Mouse (Mus musculus) limb, embryonic 12.5 days (tissue): ENCODE measurements around the gene Cntnap2. TPM values are rescaled to one million over a fixed set of nuclear protein-coding genes. Genes with fewer than 3 reads are reported as not detected.

ENCODE experiments used
- ATAC-seq: fragments of 200-750 bp; cut with Nextera tagmentation; 2 replicates; pipeline ENCODE4 v1.8.0; 2017; ENCODE audit warnings: low read depth, moderate TSS enrichment; ENCODE audit not compliant: insufficient number of reproducible peaks, insufficient read depth, low FRiP score, low TSS enrichment
- H3K27ac ChIP-seq: fragments of 300-500 bp; sonication (generic); 2 replicates; pipeline ENCODE4 v1.5.1; 2016; ENCODE audit warnings: mild to moderate bottlenecking, moderate library complexity
- H3K27me3 ChIP-seq: fragments of 300-500 bp; sonication (generic); 2 replicates; pipeline ENCODE4 v1.6.1; 2016; ENCODE audit warnings: mild to moderate bottlenecking, moderate library complexity
- H3K36me3 ChIP-seq: fragments of 300-500 bp; sonication (generic); 2 replicates; pipeline ENCODE4 v1.6.1; 2016; ENCODE audit warnings: mild to moderate bottlenecking, moderate library complexity
- H3K4me1 ChIP-seq: fragments of 300-500 bp; sonication (generic); replicated peaks from 2 replicates; pipeline ENCODE4 v1.6.1; 2016
- H3K4me2 ChIP-seq: fragments of 300-500 bp; sonication (generic); 2 replicates; pipeline ENCODE4 v1.6.1; 2016; ENCODE audit warnings: mild to moderate bottlenecking, moderate library complexity
- H3K4me3 ChIP-seq: fragments of 300-500 bp; sonication (generic); replicated peaks from 2 replicates; pipeline ENCODE4 v1.5.1; 2016; ENCODE audit warnings: mild to moderate bottlenecking
- H3K9ac ChIP-seq: fragments of 300-500 bp; sonication (generic); replicated peaks from 2 replicates; pipeline ENCODE4 v1.6.1; 2016; ENCODE audit warnings: mild to moderate bottlenecking, moderate library complexity
- H3K9me3 ChIP-seq: fragments of 300-500 bp; sonication (generic); 2 replicates; pipeline ENCODE4 v1.6.1; 2016; ENCODE audit warnings: mild to moderate bottlenecking, moderate library complexity
- WGBS: fragments of 180-500 bp; shearing (Covaris S2); methylation state at CpG from one replicate; pipeline ENCODE4 v1.1.7; 2016; 5-methylcytosine and 5-hydroxymethylcytosine counted together
- polyA plus RNA-seq: library from polyadenylated mRNA; unstranded; fragments of >200 nt; fragmentation: Nextera tagmentation; extraction: Ambion mirVana; gene quantifications from 2 replicates; pipeline ENCODE4 v1.2.1, GENCODE M21; 2016

The Cntnap2 gene
- polyA plus RNA-seq, 1 experiment from 2014 or later: 1.6 TPM

DNA sequence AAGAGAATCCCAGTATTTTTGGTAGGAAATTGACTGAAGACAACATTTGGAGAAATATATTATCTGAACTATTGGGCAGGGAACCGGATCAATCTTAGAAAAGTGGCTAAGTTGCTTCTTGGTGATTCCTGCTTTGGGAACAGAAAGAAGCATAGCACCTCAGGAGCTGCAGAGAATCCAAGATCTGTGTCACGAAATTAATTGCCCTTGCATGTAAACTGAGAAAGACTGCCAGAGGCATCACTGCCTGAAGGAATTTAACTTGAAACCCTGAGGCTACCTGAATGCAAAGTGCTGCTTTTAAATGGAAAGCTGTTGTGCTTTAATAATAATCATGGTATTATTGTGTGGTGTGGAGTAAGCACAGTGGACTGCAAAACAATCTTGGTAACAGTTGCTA, 286.2 kb downstream of the Cntnap2 start:
- Histone ChIP-seq H3K27me3 (no peaks in the 10 kb centered on the region), H3K4me3 (no peak overlapping the region)
- no peak for ATAC-seq

DNA sequence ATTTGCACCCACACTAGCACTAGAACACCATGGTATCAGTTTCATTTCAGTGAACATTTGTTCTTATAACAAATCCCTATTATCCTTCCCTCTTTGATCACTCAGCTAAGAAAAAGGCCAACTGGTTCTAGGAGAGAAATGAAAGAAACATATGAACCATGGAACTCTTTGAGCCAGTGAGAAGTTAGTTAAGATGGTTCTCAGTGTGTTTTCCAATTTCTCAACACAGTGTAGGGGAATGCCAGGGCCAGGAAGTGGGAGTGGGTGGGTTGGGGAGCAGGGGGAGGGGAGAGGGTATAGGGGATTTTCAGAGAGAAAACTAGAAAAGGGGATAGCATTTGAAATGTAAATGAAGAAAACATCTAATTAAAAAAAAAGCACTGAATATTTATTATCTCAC, 286.8 kb downstream of the Cntnap2 start:
- Histone ChIP-seq H3K4me1 (no peaks in the 10 kb centered on the region), H3K4me2 (no peak overlapping the region), H3K9ac (no peak overlapping the region), H3K27me3 (no peaks in the 10 kb centered on the region), H3K4me3 (no peak overlapping the region), H3K27ac (no peak overlapping the region), H3K36me3 (no peaks in the 10 kb centered on the region), H3K9me3 (no peaks in the 10 kb centered on the region)
- no peak for ATAC-seq

More for the DNA sequence above, 286.2 kb downstream of the Cntnap2 start:
- H3K4me1 ChIP-seq: no peaks in the 10 kb centered on the region
- 78% methylated on average over 2 of the region's 2 CpGs for WGBS
- H3K9ac ChIP-seq: no peak overlapping the region
- no peak overlapping the region for H3K27ac ChIP-seq
- H3K4me2 ChIP-seq: no peak overlapping the region
- no peaks in the 10 kb centered on the region for H3K9me3 ChIP-seq
- no peaks in the 10 kb centered on the region for H3K36me3 ChIP-seq

DNA sequence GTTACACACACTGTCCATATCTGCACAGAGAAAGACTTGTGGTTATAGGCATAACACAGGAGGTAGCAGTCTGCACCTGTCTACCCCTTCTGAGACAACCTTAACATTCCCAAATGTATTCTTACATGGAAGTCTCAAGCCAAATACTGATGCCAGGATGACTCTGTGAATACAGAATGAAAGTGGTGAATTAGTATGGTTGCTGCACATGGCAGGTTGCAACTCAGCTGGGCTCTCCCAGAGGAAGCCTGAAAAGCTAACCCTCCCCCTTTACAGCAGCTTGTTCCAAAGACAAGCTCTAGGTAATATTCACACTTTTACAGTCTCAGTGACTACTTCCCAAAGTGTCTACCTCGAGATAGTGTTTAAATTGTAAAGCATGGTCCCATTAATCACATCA, 307.3 kb downstream of the Cntnap2 start:
- H3K9me3 ChIP-seq: no peaks in the 10 kb centered on the region
- no peak overlapping the region for H3K9ac ChIP-seq
- no peaks in the 10 kb centered on the region for H3K36me3 ChIP-seq
- no peak overlapping the region for H3K27ac ChIP-seq
- no peaks in the 10 kb centered on the region for H3K27me3 ChIP-seq
- no peaks in the 10 kb centered on the region for H3K4me1 ChIP-seq
- no peak overlapping the region for H3K4me3 ChIP-seq
- WGBS: 3% methylated on average over 1 of the region's 1 CpGs
- no peak for ATAC-seq
- no peak overlapping the region for H3K4me2 ChIP-seq

DNA sequence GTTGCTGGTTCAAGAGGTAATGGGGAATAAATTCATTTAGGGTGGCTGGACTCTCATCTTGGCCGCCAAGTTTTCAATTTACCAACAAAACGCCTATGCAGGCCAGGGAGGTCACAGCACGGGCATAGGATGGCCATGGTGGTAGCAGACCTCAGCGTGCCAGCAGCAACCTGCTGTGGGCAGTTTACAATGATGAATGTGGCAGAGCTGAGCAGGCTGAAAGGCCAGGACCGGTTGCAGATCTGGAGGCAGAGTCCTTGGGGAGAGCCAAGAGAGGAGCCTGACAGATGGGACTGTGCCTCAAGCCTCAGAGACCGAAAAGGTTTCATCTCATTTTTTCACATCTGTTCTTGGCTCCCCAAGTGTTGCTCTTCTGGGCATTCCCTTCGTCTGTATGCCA, 322.0 kb downstream of the Cntnap2 start:
- WGBS: 74% methylated on average over 7 of the region's 7 CpGs

DNA sequence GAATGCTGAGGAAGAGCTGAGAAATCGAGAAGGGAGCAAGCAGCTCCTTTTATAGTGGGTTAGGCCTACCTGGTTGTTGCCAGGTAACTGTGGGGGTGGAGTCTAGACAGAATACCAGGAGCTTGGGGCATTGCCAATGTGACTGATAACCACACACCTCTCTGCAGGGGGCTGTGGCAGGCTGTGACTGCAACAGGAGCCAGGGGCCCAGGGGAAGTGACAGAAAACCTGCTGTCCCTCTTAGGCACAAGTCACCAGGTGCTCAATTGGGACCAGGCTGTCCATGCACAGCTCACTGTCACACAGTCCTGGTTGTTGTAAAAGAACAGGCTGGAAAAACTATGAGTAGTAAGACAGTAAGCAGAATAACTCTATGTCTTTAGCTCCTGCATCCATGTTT, 329.9 kb downstream of the Cntnap2 start:
- Histone ChIP-seq H3K9ac (no peak overlapping the region), H3K9me3 (no peaks in the 10 kb centered on the region), H3K4me3 (no peak overlapping the region), H3K27me3 (no peaks in the 10 kb centered on the region), H3K27ac (no peak overlapping the region), H3K4me2 (no peak overlapping the region), H3K36me3 (no peaks in the 10 kb centered on the region), H3K4me1 (no peaks in the 10 kb centered on the region)
- no peak for ATAC-seq
- WGBS: 41% methylated on average over 1 of the region's 1 CpGs

More for the DNA sequence above, 322.0 kb downstream of the Cntnap2 start:
- no peak overlapping the region for H3K4me3 ChIP-seq
- H3K27me3 ChIP-seq: no peaks in the 10 kb centered on the region
- H3K9me3 ChIP-seq: no peaks in the 10 kb centered on the region
- no peak overlapping the region for H3K27ac ChIP-seq
- H3K9ac ChIP-seq: no peak overlapping the region
- no peaks in the 10 kb centered on the region for H3K4me1 ChIP-seq
- no peaks in the 10 kb centered on the region for H3K36me3 ChIP-seq
- H3K4me2 ChIP-seq: no peak overlapping the region
- ATAC-seq: no peak

DNA sequence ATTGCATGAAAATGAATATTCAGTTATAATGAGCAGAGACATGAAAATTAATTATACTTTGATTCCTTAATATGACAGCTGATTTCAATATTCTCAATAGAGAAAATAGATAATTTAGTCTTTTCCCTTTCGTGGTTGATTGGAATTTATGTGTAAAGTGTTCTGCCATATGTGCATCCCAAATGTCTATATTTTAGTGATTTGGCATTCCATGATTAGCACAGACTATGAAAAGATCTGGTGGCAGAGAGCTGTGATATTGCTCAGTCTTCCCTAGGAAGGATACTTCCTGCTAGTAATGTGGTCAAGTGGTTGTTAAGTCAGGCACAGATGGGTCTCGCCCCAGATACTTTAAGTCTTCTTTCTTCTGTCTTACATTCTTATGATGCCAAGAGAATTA, 354.5 kb downstream of the Cntnap2 start:
- H3K27ac ChIP-seq: no peak overlapping the region
- no peak for ATAC-seq
- H3K4me1 ChIP-seq: no peaks in the 10 kb centered on the region
- H3K36me3 ChIP-seq: no peaks in the 10 kb centered on the region
- H3K9me3 ChIP-seq: no peaks in the 10 kb centered on the region
- 81% methylated on average over 2 of the region's 2 CpGs for WGBS
- no peak overlapping the region for H3K4me2 ChIP-seq
- H3K9ac ChIP-seq: no peak overlapping the region
- no peak overlapping the region for H3K4me3 ChIP-seq
- H3K27me3 ChIP-seq: no peaks in the 10 kb centered on the region

DNA sequence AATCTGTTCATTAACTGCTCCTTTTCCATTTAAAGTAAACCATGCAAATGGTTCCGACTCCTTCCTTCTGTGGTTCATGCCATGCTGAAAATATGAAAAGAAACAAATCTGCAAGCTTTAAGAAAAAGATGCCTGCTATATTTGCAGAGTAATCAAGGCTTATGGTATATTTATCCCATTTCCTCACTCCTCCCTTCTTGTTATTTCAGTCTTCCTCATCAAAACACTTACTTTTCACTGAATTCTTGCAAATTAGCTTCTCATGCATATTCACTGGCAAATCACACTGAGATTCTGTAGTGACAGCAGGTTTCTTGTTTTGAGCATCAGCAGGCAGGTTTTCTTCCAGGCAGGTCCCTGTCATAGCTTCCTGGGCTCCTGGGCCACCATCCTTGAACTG, 396.3 kb downstream of the Cntnap2 start:
- Histone ChIP-seq H3K27ac (no peak overlapping the region), H3K36me3 (no peaks in the 10 kb centered on the region), H3K27me3 (no peaks in the 10 kb centered on the region), H3K9ac (no peak overlapping the region), H3K4me3 (no peak overlapping the region), H3K4me2 (no peak overlapping the region), H3K4me1 (no peaks in the 10 kb centered on the region), H3K9me3 (no peaks in the 10 kb centered on the region)
- WGBS: 86% methylated on average over 1 of the region's 1 CpGs
- no peak for ATAC-seq

DNA sequence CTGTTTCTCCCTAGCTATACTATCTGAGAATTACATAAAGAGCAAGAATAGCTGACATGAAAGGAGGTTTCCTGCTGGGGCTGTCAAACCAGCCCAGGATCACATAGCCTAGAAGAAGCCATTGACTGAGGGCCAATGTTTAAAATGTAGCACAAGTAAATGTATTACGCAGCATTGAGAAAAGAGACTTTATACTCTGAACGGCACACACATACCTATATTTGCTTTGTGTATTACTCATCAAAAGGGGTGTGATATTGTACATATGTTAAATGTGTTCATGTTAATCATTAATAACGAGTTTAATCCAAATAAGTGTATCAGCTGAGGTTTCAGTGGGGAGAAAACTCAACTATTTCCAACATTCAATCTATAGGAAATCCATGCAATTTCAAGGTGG, 459.1 kb downstream of the Cntnap2 start:
- Histone ChIP-seq H3K27me3 (no peaks in the 10 kb centered on the region), H3K4me3 (no peak overlapping the region), H3K9ac (no peak overlapping the region), H3K36me3 (no peaks in the 10 kb centered on the region), H3K27ac (no peak overlapping the region), H3K9me3 (no peaks in the 10 kb centered on the region), H3K4me2 (no peak overlapping the region), H3K4me1 (no peaks in the 10 kb centered on the region)
- WGBS: 78% methylated on average over 3 of the region's 3 CpGs
- ATAC-seq: no peak

DNA sequence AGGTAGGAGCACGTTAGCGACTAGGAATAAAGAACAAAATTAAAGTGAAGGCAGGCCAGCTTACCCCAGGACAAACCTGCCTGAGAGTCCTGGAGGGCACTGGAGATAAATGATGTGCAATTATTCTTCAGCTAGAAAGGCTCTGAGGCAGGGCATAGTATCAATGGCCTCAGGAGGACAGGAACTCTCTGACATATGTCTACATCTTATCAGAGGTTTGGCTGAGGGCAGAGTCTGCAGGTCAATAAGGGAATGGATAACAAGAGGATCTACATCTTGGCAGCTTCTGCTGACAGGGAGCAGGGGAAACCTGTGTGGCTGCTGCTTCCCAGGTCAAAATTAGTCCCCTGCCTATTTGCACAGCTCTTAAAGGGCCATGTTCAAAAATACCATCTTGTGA, 477.8 kb downstream of the Cntnap2 start:
- H3K9ac ChIP-seq: no peak overlapping the region
- no peak overlapping the region for H3K27ac ChIP-seq
- H3K4me1 ChIP-seq: no peaks in the 10 kb centered on the region
- no peaks in the 10 kb centered on the region for H3K9me3 ChIP-seq
- 63% methylated on average over 2 of the region's 2 CpGs for WGBS
- H3K4me2 ChIP-seq: no peak overlapping the region
- ATAC-seq: no peak
- no peaks in the 10 kb centered on the region for H3K27me3 ChIP-seq
- no peaks in the 10 kb centered on the region for H3K36me3 ChIP-seq
- no peak overlapping the region for H3K4me3 ChIP-seq

DNA sequence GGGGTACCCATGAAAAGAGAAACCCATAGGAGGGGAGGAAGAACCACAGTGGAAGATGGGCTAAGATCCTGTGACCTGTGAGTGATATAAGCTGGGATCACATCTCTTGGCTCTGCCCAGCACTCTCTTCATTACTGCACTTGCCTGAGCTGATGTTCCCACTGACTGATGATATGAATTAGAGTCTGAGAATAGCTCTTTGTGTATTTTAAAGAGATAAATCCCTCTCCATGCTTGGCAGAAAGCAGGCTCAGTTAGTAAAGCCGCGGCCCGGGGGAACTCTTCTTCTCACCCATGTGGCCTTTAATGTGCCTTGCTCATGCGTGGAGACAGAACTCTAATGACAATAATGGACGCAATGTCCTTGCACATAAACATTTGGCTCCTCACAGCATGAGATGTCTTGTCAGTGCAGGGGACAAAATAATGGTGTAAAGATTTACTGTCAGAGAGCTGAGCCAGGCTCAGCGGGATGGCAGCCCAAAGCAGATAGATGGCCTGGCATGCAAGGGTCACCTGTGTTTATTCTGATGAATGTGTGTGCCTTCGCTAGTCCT, 485.2 kb downstream of the Cntnap2 start:
- 80% methylated on average over 7 of the region's 7 CpGs for WGBS
- H3K4me2 ChIP-seq: no peak overlapping the region
- H3K36me3 ChIP-seq: no peaks in the 10 kb centered on the region
- no peak overlapping the region for H3K27ac ChIP-seq
- no peaks in the 10 kb centered on the region for H3K9me3 ChIP-seq
- no peak overlapping the region for H3K4me3 ChIP-seq
- no peaks in the 10 kb centered on the region for H3K27me3 ChIP-seq
- ATAC-seq: no peak
- no peak overlapping the region for H3K9ac ChIP-seq
- no peaks in the 10 kb centered on the region for H3K4me1 ChIP-seq

DNA sequence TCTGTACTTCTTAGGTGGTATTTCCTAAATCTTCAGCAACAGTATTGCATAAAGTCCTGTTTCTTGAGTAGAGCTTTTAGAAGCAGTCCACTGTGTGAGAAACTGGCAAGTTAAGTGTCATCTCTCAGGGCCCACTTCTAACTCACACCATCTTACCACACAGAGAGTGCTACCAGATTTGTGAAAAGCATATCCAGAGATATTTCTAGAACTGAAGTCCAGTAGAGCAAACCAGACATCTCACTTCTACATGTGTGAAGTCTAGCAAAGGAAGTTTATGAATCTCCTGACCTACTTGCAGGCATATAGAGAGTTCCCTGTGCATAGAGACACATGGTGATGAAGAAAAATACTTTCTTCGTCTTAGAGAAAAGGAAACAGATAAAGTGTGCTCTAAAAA, 500.6 kb downstream of the Cntnap2 start:
- no peaks in the 10 kb centered on the region for H3K4me1 ChIP-seq
- no peaks in the 10 kb centered on the region for H3K9me3 ChIP-seq
- no peak overlapping the region for H3K4me3 ChIP-seq
- whole genome bisulfite sequencing: 83% methylated on average over 1 of the region's 1 CpGs
- H3K27me3 ChIP-seq: no peaks in the 10 kb centered on the region
- no peak overlapping the region for H3K9ac ChIP-seq
- ATAC-seq: no peak
- no peak overlapping the region for H3K27ac ChIP-seq
- no peaks in the 10 kb centered on the region for H3K36me3 ChIP-seq
- H3K4me2 ChIP-seq: no peak overlapping the region

DNA sequence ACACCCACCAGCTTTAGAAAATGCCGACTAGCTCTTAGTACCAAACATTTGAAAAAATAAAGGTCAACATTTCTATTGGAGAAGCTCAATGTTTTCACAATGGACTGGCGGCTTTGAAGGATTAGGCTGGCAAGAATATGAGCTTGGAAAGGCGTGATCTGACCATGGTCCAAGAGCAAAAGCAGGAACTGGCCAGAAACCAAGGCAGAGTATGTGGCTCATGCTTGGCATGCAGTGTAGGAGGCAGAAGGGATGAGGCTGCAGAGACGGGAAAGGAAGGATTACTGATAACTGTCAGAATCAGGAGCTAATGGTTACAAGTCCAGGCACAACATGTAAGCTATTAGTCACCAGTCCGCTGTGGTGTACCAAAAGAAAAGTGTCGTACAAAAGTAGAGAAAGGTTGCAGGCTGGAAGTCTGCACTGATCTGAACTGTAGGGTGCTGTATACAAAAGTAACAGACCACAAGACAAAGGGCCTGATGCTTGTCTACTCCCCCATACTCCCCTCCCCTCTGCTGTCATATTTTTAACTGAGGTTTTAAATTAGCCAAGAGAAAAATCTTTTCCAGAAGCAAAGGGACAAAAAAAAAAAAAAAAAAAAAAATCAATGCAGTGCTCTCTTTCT, 525.4 kb downstream of the Cntnap2 start:
- WGBS: 86% methylated on average over 6 of the region's 6 CpGs
- no peak overlapping the region for H3K9ac ChIP-seq
- ATAC-seq: no peak
- no peak overlapping the region for H3K4me3 ChIP-seq
- H3K27ac ChIP-seq: no peak overlapping the region
- no peaks in the 10 kb centered on the region for H3K36me3 ChIP-seq
- no peak overlapping the region for H3K4me2 ChIP-seq
- no peaks in the 10 kb centered on the region for H3K9me3 ChIP-seq
- H3K27me3 ChIP-seq: no peaks in the 10 kb centered on the region
- no peaks in the 10 kb centered on the region for H3K4me1 ChIP-seq
